Mouse (Mus musculus): ENCODE data around the gene Tufm. TPM values are rescaled to one million over a fixed set of nuclear protein-coding genes. Genes with fewer than 3 reads are reported as not detected.
A peak's percentile ranks its signal among the peaks of the same experiment; 100 is the strongest.

Gene Tufm
- polyA plus RNA-seq, 1 experiment from 2014 or later = 126 TPM

- no peak overlapping the region for H3K27ac ChIP-seq (replicated peaks)
- H3K4me2 ChIP-seq = no peak overlapping the region
- H3K27me3 ChIP-seq = no peaks in the 10 kb centered on the region
- H3K9ac ChIP-seq = no peak overlapping the region
- 86% methylated on average over 2 of the region's 2 CpGs for WGBS
- no peak overlapping the region for H3K4me3 ChIP-seq
- no peak for ATAC-seq (ENCODE audit: low FRiP score, low read depth)
- H3K9me3 ChIP-seq = no peaks in the 10 kb centered on the region
- H3K4me1 ChIP-seq (replicated peaks) = peaks cover 18% of the 10 kb centered on the region
- H3K36me3 ChIP-seq = peaks cover 13% of the 10 kb centered on the region
Measured at GRCm38 (mm10) chr7:126504913-126505312, 17.8 kb downstream of the Tufm start.

- Histone ChIP-seq H3K4me3 (no peak overlapping the region), H3K4me2 (no peak overlapping the region), H3K27me3 (no peaks in the 10 kb centered on the region), H3K9me3 (no peaks in the 10 kb centered on the region), H3K36me3 (no peaks in the 10 kb centered on the region), H3K27ac (replicated peaks) (no peak overlapping the region), H3K9ac (no peak overlapping the region), H3K4me1 (replicated peaks) (peaks cover 6% of the 10 kb centered on the region)
- 85% methylated on average over 8 of the region's 8 CpGs for WGBS
- ATAC-seq (ENCODE audit: low FRiP score, low read depth) = no peak
Measured at GRCm38 (mm10) chr7:126507126-126507778, 20.1 kb downstream of the Tufm start.

GRCm38 (mm10) chr7:126511287-126511686, 24.1 kb downstream of the Tufm start:
- no peak overlapping the region for H3K9ac ChIP-seq
- no peak overlapping the region for H3K27ac ChIP-seq (replicated peaks)
- no peaks in the 10 kb centered on the region for H3K9me3 ChIP-seq
- no peak overlapping the region for H3K4me3 ChIP-seq
- ATAC-seq (ENCODE audit: low FRiP score, low read depth) = no peak
- H3K36me3 ChIP-seq = no peaks in the 10 kb centered on the region
- H3K4me2 ChIP-seq = no peak overlapping the region
- H3K4me1 ChIP-seq (replicated peaks) = no peaks in the 10 kb centered on the region
- WGBS = 85% methylated on average over 3 of the region's 3 CpGs
- H3K27me3 ChIP-seq = no peaks in the 10 kb centered on the region

- no peaks in the 10 kb centered on the region for H3K9me3 ChIP-seq
- WGBS = 79% methylated on average over 5 of the region's 5 CpGs
- no peak for ATAC-seq (ENCODE audit: low FRiP score, low read depth)
- H3K36me3 ChIP-seq = no peaks in the 10 kb centered on the region
- H3K4me3 ChIP-seq = no peak overlapping the region
- no peaks in the 10 kb centered on the region for H3K4me1 ChIP-seq (replicated peaks)
- H3K27ac ChIP-seq (replicated peaks) = no peak overlapping the region
- H3K27me3 ChIP-seq = no peaks in the 10 kb centered on the region
- H3K4me2 ChIP-seq = no peak overlapping the region
- no peak overlapping the region for H3K9ac ChIP-seq
Measured at GRCm38 (mm10) chr7:126518261-126518941, 31.2 kb downstream of the Tufm start.

GRCm38 (mm10) chr7:126519513-126519912, 32.4 kb downstream of the Tufm start:
- Histone ChIP-seq H3K27me3 (no peaks in the 10 kb centered on the region), H3K36me3 (no peaks in the 10 kb centered on the region), H3K27ac (replicated peaks) (no peak overlapping the region), H3K4me3 (no peak overlapping the region), H3K9me3 (no peaks in the 10 kb centered on the region), H3K4me2 (no peak overlapping the region), H3K9ac (no peak overlapping the region), H3K4me1 (replicated peaks) (no peaks in the 10 kb centered on the region)
- no peak for ATAC-seq (ENCODE audit: low FRiP score, low read depth)
- WGBS = 46% methylated on average over 2 of the region's 2 CpGs

- peaks cover 5% of the 10 kb centered on the region for H3K4me1 ChIP-seq (replicated peaks)
- H3K9me3 ChIP-seq = no peaks in the 10 kb centered on the region
- no peaks in the 10 kb centered on the region for H3K27me3 ChIP-seq
- 83% methylated on average over 3 of the region's 3 CpGs for WGBS
- H3K4me3 ChIP-seq = no peak overlapping the region
- H3K9ac ChIP-seq = no peak overlapping the region
- ATAC-seq (ENCODE audit: low FRiP score, low read depth) = no peak
- H3K27ac ChIP-seq (replicated peaks) = no peak overlapping the region
- no peak overlapping the region for H3K4me2 ChIP-seq
- H3K36me3 ChIP-seq = no peaks in the 10 kb centered on the region
Measured at GRCm38 (mm10) chr7:126523316-126523715, 36.2 kb downstream of the Tufm start.

GRCm38 (mm10) chr7:126528166-126528577, 41.0 kb downstream of the Tufm start:
- Histone ChIP-seq H3K27ac (replicated peaks) (peak overlapping the region; percentile 78), H3K36me3 (no peaks in the 10 kb centered on the region), H3K4me2 (peak overlapping the region; percentile 25), H3K9me3 (no peaks in the 10 kb centered on the region), H3K4me3 (no peak overlapping the region), H3K27me3 (no peaks in the 10 kb centered on the region), H3K4me1 (replicated peaks) (peaks cover 5% of the 10 kb centered on the region), H3K9ac (peak overlapping the region; percentile 44; the same call in 1 of the 2 replicates)
- ATAC-seq (ENCODE audit: low FRiP score, low read depth) = no peak; the same call in 1 of the 2 replicates
- WGBS = 0% methylated on average over 1 of the region's 1 CpGs

GRCm38 (mm10) chr7:126533434-126533833, 46.3 kb downstream of the Tufm start:
- peaks cover 10% of the 10 kb centered on the region for H3K4me1 ChIP-seq (replicated peaks)
- H3K27me3 ChIP-seq = peaks cover 13% of the 10 kb centered on the region
- H3K9ac ChIP-seq = no peak overlapping the region
- WGBS = 77% methylated on average over 1 of the region's 1 CpGs
- H3K27ac ChIP-seq (replicated peaks) = no peak overlapping the region
- no peaks in the 10 kb centered on the region for H3K9me3 ChIP-seq
- H3K36me3 ChIP-seq = no peaks in the 10 kb centered on the region
- ATAC-seq (ENCODE audit: low FRiP score, low read depth) = no peak
- H3K4me2 ChIP-seq = no peak overlapping the region
- H3K4me3 ChIP-seq = no peak overlapping the region

- H3K27ac ChIP-seq (replicated peaks) = no peak overlapping the region
- WGBS = 1% methylated on average over 28 of the region's 28 CpGs
- H3K27me3 ChIP-seq = peaks cover 13% of the 10 kb centered on the region
- H3K4me2 ChIP-seq = peak overlapping the region; percentile 92
- H3K4me1 ChIP-seq (replicated peaks) = peaks cover 10% of the 10 kb centered on the region
- H3K4me3 ChIP-seq = peak overlapping the region; percentile 48
- no peaks in the 10 kb centered on the region for H3K36me3 ChIP-seq
- H3K9me3 ChIP-seq = no peaks in the 10 kb centered on the region
- no peak for ATAC-seq (ENCODE audit: low FRiP score, low read depth)
- peak overlapping the region; percentile 45 for H3K9ac ChIP-seq
Measured at GRCm38 (mm10) chr7:126535766-126536165, 48.6 kb downstream of the Tufm start.

GRCm38 (mm10) chr7:126536466-126536865, 49.3 kb downstream of the Tufm start:
- peaks cover 13% of the 10 kb centered on the region for H3K27me3 ChIP-seq
- peak overlapping the region; percentile 45; the same call in 1 of the 2 replicates for H3K9ac ChIP-seq
- H3K36me3 ChIP-seq = no peaks in the 10 kb centered on the region
- WGBS = 56% methylated on average over 9 of the region's 9 CpGs
- peaks cover 10% of the 10 kb centered on the region for H3K4me1 ChIP-seq (replicated peaks)
- no peaks in the 10 kb centered on the region for H3K9me3 ChIP-seq
- peak overlapping the region; percentile 48 for H3K4me3 ChIP-seq
- no peak for ATAC-seq (ENCODE audit: low FRiP score, low read depth)
- H3K27ac ChIP-seq (replicated peaks) = no peak overlapping the region
- peak overlapping the region; percentile 92 for H3K4me2 ChIP-seq

GRCm38 (mm10) chr7:126537820-126538585, 50.8 kb downstream of the Tufm start:
- H3K4me3 ChIP-seq = no peak overlapping the region
- no peaks in the 10 kb centered on the region for H3K36me3 ChIP-seq
- H3K9me3 ChIP-seq = no peaks in the 10 kb centered on the region
- peaks cover 13% of the 10 kb centered on the region for H3K27me3 ChIP-seq
- H3K9ac ChIP-seq = no peak overlapping the region
- H3K27ac ChIP-seq (replicated peaks) = no peak overlapping the region
- no peak overlapping the region for H3K4me2 ChIP-seq
- ATAC-seq (ENCODE audit: low FRiP score, low read depth) = no peak
- WGBS = 84% methylated on average over 5 of the region's 5 CpGs
- peaks cover 10% of the 10 kb centered on the region for H3K4me1 ChIP-seq (replicated peaks)

All from hindbrain, embryonic 15.5 days (tissue).